Mouse (Mus musculus) gastrocnemius, adult 2 months (tissue): ENCODE data around the gene Macc1. TPM values are rescaled to one million over a fixed set of nuclear protein-coding genes. Genes with fewer than 3 reads are reported as not detected.

Source experiments
- DNase-seq: peaks from one replicate; pipeline ENCODE4 v3.0.0; 2022
- H3K27ac ChIP-seq: fragments of 200-600 bp; 2 replicates; pipeline ENCODE4 v1.8.1; 2022; ENCODE audit warnings: mild to moderate bottlenecking
- H3K4me3 ChIP-seq: fragments of 200-600 bp; 2 replicates; pipeline ENCODE4 v1.8.1; 2022; ENCODE audit warnings: mild to moderate bottlenecking, moderate library complexity
- CTCF ChIP-seq: fragments of 200-600 bp; IDR thresholded peaks from 2 replicates; pipeline ENCODE4 v1.8.1; 2022; ENCODE audit warnings: antibody characterized with exemption, mild to moderate bottlenecking, moderate library complexity
- intact Hi-C: fragments of 180-260 bp; cut with DNase I; formaldehyde crosslinking; loops from one replicate; pipeline ENCODE4 v1.15.1; 2025
- total RNA-seq, 2 experiments: library from RNA; stranded (reverse); gene quantifications; 2 replicates each; pipeline ENCODE4 v1.2.3; 2021

The Macc1 gene
- total RNA-seq, 2 experiments from 2014 or later: not detected

DNA sequence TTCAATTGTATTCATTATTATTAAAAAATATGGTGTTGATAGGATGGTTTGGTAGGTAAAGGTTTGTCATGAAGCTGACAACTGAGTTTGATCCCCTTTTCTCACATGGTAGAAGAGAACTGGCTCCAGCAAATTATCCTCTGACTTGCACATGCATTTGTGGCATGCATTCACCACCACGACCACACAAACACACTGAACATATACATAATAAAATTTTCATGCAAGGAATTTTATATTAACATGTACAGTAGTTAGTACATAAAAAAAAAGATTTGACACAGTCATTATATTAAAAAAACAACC is 150.8 kb downstream of the Macc1 start:
- DNase-seq: no peak
- Histone ChIP-seq H3K27ac (no peak overlapping the region), H3K4me3 (no peak overlapping the region)
- intact Hi-C loops: no loop called here
- TF ChIP-seq CTCF: no peak

DNA sequence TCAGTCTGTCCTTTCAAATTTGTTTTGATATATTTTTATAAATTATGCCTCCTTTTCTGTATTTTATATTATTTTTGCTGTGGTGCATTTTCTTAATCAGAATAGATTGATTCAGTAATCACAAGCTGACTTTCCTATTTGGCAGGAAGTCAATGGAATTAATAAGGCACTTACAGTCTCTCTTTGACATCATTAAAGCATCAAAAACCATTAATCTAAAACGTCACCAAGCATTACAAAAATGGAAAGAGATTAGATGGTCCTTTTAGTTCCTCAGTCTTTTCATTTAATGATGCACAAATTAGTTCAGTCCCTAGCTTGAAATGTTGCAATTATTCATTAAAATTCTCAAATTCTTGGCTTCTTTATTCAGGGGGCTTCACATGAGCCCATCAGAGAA is 153.6 kb downstream of the Macc1 start:
- no peak for DNase-seq
- no peak for TF ChIP-seq CTCF
- intact Hi-C loops: no loop called here
- H3K27ac ChIP-seq: no peak overlapping the region
- H3K4me3 ChIP-seq: no peak overlapping the region

DNA sequence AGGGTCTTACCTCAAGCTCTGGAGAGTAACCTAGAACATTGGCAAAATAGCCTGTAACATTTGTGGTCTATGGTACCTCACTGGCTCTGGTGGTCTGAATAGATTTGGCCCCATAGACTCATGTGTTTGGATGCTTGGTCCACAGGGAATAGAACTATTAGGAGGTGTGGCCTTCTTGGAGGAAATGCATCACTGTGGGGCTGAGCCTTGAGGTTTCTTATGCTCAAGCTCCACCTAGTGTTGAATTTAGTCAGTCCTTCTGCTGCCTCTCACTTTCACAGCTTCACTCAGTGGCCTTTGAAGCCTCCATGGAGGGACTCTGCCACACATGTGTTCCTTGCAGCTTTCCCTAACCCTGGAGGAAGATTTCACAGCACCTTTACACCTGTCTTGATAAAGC is 156.2 kb downstream of the Macc1 start:
- intact Hi-C loops: no loop called here
- H3K4me3 ChIP-seq: no peak overlapping the region
- TF ChIP-seq CTCF: peak; percentile 34; the same call in 1 of the 2 replicates
- DNase-seq: no peak
- H3K27ac ChIP-seq: no peak overlapping the region

DNA sequence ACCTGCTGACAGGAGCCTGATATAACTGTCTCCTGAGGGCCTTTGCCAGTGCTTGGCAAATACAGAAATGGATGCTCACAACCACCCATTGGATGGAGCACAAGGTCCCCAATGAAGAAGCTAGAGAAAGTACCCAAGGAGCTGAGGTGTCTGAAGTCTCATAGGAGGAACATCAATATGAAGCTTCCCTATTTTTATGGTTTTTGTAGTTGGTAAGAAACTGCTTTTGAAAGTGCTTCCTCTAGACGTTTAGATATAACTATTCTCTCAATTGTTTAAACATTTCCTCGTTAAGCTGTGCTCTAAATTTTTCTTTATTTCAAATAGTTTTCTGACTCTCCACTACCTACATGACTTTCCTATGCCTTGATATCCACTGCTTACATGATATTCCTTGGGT is 169.2 kb downstream of the Macc1 start:
- intact Hi-C loops: no loop called here
- no peak overlapping the region for H3K4me3 ChIP-seq
- H3K27ac ChIP-seq: no peak overlapping the region
- no peak for DNase-seq
- TF ChIP-seq CTCF: no peak

DNA sequence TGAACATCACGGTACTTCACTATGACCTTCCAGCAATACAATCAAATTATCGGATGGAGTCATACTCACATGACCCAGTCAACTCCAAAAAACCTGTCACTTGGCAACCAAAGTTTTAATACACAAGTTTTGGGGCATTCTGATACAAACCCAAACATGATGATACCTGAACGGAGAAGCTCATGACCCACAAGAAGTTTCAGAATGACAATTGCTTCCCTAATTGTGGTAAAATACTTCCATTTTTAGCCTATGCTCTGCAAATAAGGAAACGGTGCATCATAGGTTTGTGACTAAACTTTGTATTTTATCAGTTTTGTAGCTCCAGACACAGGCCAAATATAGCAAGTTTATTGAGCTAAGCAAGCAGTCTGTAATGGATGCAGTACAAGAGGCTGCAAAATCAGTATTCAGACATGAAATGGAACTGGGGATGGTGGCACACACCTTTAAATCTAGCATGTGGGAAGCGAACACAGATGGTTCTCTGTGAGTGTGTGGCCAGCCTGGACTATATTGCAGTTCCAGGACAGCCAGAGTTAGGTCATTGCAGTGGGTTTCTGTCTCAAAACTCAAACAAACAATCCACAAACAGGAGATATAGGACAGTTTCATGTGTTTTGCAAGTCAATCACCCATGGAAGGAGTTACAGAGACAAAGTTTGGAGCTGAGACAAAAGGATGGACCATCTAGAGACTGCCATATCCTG is 170.0 kb downstream of the Macc1 start:
- TF ChIP-seq CTCF: no peak
- intact Hi-C loops: no loop called here
- H3K4me3 ChIP-seq: no peak overlapping the region
- DNase-seq: no peak
- no peak overlapping the region for H3K27ac ChIP-seq

DNA sequence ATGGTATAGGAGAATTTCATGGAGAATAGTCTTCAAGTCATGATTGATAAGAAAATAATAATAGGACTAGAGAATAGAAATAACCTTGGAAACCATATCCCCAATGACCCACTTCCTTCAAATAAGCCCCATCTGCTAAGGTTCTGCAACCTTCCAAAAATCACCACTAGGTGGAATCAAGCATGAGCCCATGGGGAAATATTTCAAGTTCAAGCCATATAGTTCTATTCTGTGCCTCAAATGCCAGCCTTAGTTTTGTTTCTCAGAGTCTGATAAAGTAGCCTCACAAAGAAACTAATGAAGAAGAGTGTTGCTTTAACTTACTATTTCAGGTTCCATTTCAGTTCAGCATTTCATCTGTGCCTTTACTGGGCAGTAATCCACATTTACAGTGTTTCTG is 197.1 kb downstream of the Macc1 start:
- intact Hi-C loops: no loop called here
- H3K27ac ChIP-seq: no peak overlapping the region
- no peak for TF ChIP-seq CTCF

More for the DNA sequence above, 197.1 kb downstream of the Macc1 start:
- H3K4me3 ChIP-seq: no peak overlapping the region
- no peak for DNase-seq

Other genes starting within 250 kb of the Macc1 start
- gene Itgb8, start 75.5 kb upstream of the Macc1 start, total RNA-seq: under 1 TPM; 0.33 to 0.36 TPM